Mouse (Mus musculus) ES-E14 (cell line): ENCODE data around the gene Elob.

Experiments
- HCFC1 ChIP-seq: IDR thresholded peaks from 2 replicates; pipeline ENCODE4 v1.6.1; 2012; ENCODE audit warnings: low read length, inconsistent platforms, borderline replicate concordance; ENCODE audit not compliant: insufficient read depth
- ZC3H11A ChIP-seq: IDR thresholded peaks from 2 replicates; pipeline ENCODE4 v1.6.1; 2012; ENCODE audit warnings: low read depth, mild to moderate bottlenecking, inconsistent platforms, low read length, borderline replicate concordance
- ZNF384 ChIP-seq: IDR thresholded peaks from 2 replicates; pipeline ENCODE4 v1.6.1; 2012; ENCODE audit warnings: low read depth, low read length, inconsistent platforms

- TF ChIP-seq HCFC1 (no peak), ZC3H11A (no peak), ZNF384 (no peak)
Observed at GRCm38 (mm10) chr17:23795323-23795722, 33.6 kb downstream of the Elob start.
